Mouse (Mus musculus) kidney, embryonic 15.5 days (tissue): ENCODE data around the gene Zbtb9. TPM values are rescaled to one million over a fixed set of nuclear protein-coding genes. Genes with fewer than 3 reads are reported as not detected.
"Not testable (repeated sequence)": the region's sequence is repeated elsewhere in the genome, so short reads cannot be mapped to it uniquely, and the experiment has no call there.

Experiments used
- ATAC-seq: fragments of 200-750 bp; cut with Nextera tagmentation; replicated peaks from 2 replicates; pipeline ENCODE4 v1.8.0; 2017; ENCODE audit warnings: moderate TSS enrichment; ENCODE audit not compliant: low FRiP score
- H3K27ac ChIP-seq: fragments of 300-500 bp; sonication (generic); 2 replicates; pipeline ENCODE4 v1.5.1; 2015; ENCODE audit warnings: mild to moderate bottlenecking, inconsistent platforms
- H3K27me3 ChIP-seq: fragments of 300-500 bp; sonication (generic); 2 replicates; pipeline ENCODE4 v1.6.1; 2015; ENCODE audit warnings: inconsistent platforms
- H3K36me3 ChIP-seq: fragments of 300-500 bp; sonication (generic); 2 replicates; pipeline ENCODE4 v1.6.1; 2015; ENCODE audit warnings: inconsistent platforms
- H3K4me1 ChIP-seq: fragments of 300-500 bp; sonication (generic); 2 replicates; pipeline ENCODE4 v1.6.1; 2015; ENCODE audit warnings: inconsistent platforms
- H3K4me2 ChIP-seq: fragments of 300-500 bp; sonication (generic); 2 replicates; pipeline ENCODE4 v1.6.1; 2015; ENCODE audit warnings: moderate library complexity, mild to moderate bottlenecking, inconsistent platforms
- H3K4me3 ChIP-seq: fragments of 300-500 bp; sonication (generic); replicated peaks from 2 replicates; pipeline ENCODE4 v1.5.1; 2015; ENCODE audit warnings: mild to moderate bottlenecking, inconsistent platforms
- H3K9ac ChIP-seq: fragments of 300-500 bp; sonication (generic); 2 replicates; pipeline ENCODE4 v1.6.1; 2015; ENCODE audit warnings: mild to moderate bottlenecking, inconsistent platforms
- H3K9me3 ChIP-seq: fragments of 300-500 bp; sonication (generic); replicated peaks from 2 replicates; pipeline ENCODE4 v1.6.1; 2016; ENCODE audit warnings: inconsistent platforms
- WGBS: fragments of 180-500 bp; shearing (Covaris S2); methylation state at CpG from one replicate; pipeline ENCODE4 v1.1.7; 2015; ENCODE audit warnings: mixed read lengths; 5-methylcytosine and 5-hydroxymethylcytosine counted together
- polyA plus RNA-seq: library from polyadenylated mRNA; unstranded; fragments of >200 nt; fragmentation: Nextera tagmentation; extraction: Ambion mirVana; gene quantifications from 2 replicates; pipeline ENCODE4 v1.2.1, GENCODE M21; 2015

Gene Zbtb9
- polyA plus RNA-seq, 1 experiment from 2014 or later = 18.4 TPM

DNA sequence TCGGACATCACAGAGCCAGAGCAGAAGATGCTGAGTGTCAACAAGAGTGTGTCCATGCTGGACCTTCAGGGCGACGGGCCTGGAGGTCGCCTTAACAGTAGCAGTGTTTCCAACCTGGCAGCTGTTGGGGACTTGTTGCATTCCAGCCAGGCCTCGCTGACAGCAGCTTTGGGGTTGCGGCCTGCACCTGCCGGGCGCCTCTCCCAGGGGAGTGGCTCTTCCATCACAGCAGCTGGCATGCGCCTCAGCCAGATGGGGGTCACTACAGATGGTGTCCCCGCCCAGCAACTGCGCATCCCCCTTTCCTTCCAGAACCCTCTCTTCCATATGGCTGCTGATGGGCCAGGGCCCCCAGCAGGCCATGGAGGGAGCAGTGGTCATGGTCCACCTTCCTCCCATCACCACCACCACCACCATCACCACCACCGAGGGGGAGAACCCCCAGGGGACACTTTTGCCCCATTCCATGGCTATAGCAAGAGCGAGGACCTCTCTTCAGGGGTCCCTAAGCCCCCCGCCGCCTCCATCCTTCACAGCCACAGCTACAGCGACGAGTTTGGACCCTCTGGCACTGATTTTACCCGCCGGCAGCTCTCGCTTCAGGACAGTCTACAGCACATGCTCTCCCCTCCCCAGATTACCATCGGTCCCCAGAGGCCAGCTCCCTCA, 11.3 kb upstream of the Zbtb9 start:
- Histone ChIP-seq H3K36me3 (peaks cover 90% of the 10 kb centered on the region), H3K4me3 (no peak overlapping the region), H3K9me3 (no peaks in the 10 kb centered on the region), H3K27me3 (no peaks in the 10 kb centered on the region), H3K4me2 (no peak overlapping the region), H3K4me1 (no peaks in the 10 kb centered on the region), H3K9ac (no peak overlapping the region), H3K27ac (no peak overlapping the region)
- ATAC-seq = no peak
- 94% methylated on average over 21 of the region's 21 CpGs for WGBS

DNA sequence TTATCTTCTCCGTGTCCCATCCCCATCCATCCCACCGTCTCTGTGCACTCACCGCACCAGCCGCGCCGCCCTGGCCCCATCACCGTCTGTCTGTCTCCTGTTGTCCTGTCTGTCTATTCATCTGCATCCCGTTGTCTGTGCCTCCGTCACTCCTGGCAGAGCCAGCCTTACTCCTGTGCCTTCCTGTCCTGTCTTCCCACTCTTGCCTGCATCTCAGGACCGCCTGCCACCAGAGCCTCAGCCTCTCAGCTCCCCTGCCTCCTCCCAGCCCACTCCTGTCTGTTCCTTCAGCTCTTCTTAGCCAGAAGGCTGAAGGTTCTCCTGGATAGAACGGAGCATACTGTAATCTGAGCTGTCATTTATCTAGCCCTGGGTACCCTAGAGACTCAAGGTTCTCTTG, 6.0 kb upstream of the Zbtb9 start:
- peaks cover 72% of the 10 kb centered on the region for H3K36me3 ChIP-seq
- H3K4me3 ChIP-seq = no peak overlapping the region
- no peak overlapping the region for H3K4me2 ChIP-seq
- no peaks in the 10 kb centered on the region for H3K9me3 ChIP-seq
- 89% methylated on average over 11 of the region's 11 CpGs for WGBS
- H3K27ac ChIP-seq = no peak overlapping the region
- no peak for ATAC-seq
- no peaks in the 10 kb centered on the region for H3K27me3 ChIP-seq
- H3K4me1 ChIP-seq = peaks cover 13% of the 10 kb centered on the region
- no peak overlapping the region for H3K9ac ChIP-seq

DNA sequence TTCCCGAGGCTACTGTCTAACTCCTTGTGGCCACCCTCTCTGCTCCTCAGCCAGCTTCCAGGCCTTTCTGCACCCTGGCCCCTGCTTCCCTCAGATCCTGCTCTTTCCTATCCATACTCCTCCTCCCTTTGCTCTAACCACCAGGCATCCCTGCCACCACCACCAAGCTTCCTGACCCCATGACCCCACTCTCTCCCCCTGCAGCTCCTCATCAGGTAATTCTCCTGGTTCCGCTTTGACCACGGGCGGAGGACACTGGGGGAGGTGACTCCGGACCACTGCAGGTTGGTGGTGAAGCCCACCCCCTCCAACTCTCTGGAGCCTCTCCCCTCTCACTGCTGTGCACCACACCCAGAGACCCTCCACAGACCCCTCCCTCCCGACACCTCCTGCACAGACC, 5.5 kb upstream of the Zbtb9 start:
- no peak for ATAC-seq
- Histone ChIP-seq H3K27ac (no peak overlapping the region), H3K36me3 (peaks cover 67% of the 10 kb centered on the region), H3K4me3 (no peak overlapping the region), H3K9me3 (no peaks in the 10 kb centered on the region), H3K9ac (no peak overlapping the region), H3K27me3 (no peaks in the 10 kb centered on the region), H3K4me2 (no peak overlapping the region), H3K4me1 (peaks cover 17% of the 10 kb centered on the region)
- WGBS = 86% methylated on average over 6 of the region's 6 CpGs

DNA sequence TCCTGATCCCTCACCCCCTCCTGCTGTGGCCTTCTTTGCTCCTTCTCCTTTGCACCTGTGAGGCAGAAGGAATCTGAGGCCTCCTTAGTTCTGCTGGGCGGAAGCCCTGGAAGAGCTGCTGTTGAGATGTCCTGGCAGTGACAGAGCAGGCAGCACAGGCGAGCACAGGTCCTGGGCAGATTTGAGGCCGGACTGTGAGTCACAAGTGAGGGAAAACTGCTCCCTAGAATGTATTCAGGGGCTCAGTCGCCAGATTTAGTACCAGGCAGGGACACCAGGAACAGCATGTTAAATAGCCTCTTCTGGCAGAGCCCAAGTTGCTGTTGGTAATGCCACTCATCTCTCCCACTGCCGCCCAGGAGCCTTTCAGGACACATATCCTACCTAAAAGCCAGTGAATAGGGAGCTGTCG, 4.8 kb upstream of the Zbtb9 start:
- ATAC-seq = no peak
- Histone ChIP-seq H3K4me1 (peaks cover 18% of the 10 kb centered on the region), H3K4me2 (no peak overlapping the region), H3K9ac (no peak overlapping the region), H3K36me3 (peaks cover 60% of the 10 kb centered on the region), H3K4me3 (no peak overlapping the region), H3K27me3 (no peaks in the 10 kb centered on the region), H3K27ac (no peak overlapping the region), H3K9me3 (no peaks in the 10 kb centered on the region)
- WGBS = 87% methylated on average over 6 of the region's 6 CpGs

DNA sequence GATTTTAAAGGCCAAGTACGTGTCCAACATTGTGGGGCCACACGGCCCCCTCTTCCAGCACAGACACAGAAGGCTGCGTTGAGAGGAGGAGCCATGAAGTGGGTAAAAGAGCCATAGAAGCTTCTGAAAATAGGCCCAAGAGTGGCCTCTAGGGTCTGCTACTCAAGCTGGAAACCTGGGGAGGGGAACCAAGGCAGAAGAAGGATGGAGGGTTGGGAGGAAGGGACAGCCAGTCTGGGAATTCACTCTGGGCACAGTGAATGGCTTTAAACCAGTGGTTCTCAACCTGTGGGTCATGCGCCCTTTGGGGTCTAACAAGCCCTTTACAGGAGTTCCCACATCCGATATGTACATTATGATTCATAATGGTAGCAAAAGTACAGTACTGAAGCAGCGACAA, 3.7 kb upstream of the Zbtb9 start:
- peaks cover 26% of the 10 kb centered on the region for H3K4me1 ChIP-seq
- WGBS = 89% methylated on average over 6 of the region's 6 CpGs
- no peak overlapping the region for H3K27ac ChIP-seq
- no peak for ATAC-seq
- no peaks in the 10 kb centered on the region for H3K27me3 ChIP-seq
- no peak overlapping the region for H3K4me3 ChIP-seq
- H3K9me3 ChIP-seq = no peaks in the 10 kb centered on the region
- peaks cover 53% of the 10 kb centered on the region for H3K36me3 ChIP-seq
- no peak overlapping the region for H3K4me2 ChIP-seq
- H3K9ac ChIP-seq = no peak overlapping the region

DNA sequence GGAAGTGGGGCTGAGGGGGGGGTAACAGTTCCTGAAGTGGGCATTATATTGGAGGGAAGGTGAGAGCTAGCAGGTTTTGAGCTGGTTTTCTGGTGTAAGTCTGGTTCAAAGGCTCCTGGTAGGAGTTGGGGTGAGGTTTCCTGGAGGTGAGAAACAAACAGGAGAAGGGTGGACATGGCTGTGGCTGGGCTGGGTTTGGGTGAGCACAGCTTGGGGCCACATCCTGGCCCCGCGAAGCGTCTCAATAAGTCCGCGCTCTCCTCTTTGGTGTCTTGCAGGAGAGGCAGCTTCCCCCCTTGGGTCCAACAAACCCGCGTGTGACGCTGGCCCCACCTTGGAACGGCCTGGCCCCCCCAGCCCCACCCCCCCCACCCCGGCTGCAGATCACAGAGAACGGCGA, 2.7 kb upstream of the Zbtb9 start:
- 86% methylated on average over 11 of the region's 12 CpGs for WGBS
- ATAC-seq = no peak
- Histone ChIP-seq H3K9me3 (no peaks in the 10 kb centered on the region), H3K9ac (no peak overlapping the region), H3K27ac (no peak overlapping the region), H3K4me1 (peaks cover 36% of the 10 kb centered on the region), H3K36me3 (peaks cover 53% of the 10 kb centered on the region), H3K4me3 (no peak overlapping the region), H3K4me2 (no peak overlapping the region), H3K27me3 (no peaks in the 10 kb centered on the region)

DNA sequence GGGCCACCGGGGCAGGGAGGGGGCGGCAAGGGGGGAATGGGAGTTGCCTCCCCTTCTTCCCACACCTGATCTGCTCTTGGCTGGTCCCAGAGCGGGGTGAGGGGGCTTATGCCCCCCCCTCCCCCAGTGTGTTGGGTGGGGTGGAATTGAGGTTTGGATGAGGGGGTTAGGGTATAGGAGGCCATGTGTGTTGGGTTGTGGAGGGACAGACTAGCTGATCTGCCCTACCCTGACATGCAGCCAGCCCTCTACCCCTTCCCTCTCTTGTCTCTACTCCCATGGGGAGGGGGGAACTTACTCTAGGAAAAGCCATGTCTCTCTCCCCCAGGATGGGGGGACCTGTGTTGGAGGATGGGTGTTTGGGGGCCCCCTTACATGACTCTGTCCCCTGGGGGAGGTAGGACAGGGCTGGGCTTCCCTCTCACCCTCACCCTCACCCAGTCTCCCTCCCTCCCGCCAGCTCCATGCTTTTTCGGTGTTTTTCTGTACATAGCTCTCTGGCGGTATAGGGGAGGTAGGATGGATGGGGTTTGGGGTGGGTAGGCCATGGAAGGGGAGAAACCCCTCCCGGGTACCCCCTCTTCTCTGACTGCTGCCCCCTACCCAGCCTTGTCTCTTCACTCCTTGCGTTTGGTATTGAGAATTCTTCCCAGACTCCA, 1.6 kb upstream of the Zbtb9 start:
- 0 out of 2 replicates have a peak overlapping the region, but pooled peaks have one; percentile 15 for H3K27ac ChIP-seq
- H3K4me1 ChIP-seq = peaks cover 45% of the 10 kb centered on the region
- peak overlapping the region; percentile 81 for H3K4me3 ChIP-seq
- 0 out of 2 replicates have a peak overlapping the region, but pooled peaks have one; percentile 4 for H3K9ac ChIP-seq
- WGBS = 45% methylated on average over 7 of the region's 8 CpGs
- H3K27me3 ChIP-seq = no peaks in the 10 kb centered on the region
- H3K36me3 ChIP-seq = peaks cover 53% of the 10 kb centered on the region
- ATAC-seq = no peak
- no peaks in the 10 kb centered on the region for H3K9me3 ChIP-seq
- H3K4me2 ChIP-seq = peak overlapping the region; percentile 95

DNA sequence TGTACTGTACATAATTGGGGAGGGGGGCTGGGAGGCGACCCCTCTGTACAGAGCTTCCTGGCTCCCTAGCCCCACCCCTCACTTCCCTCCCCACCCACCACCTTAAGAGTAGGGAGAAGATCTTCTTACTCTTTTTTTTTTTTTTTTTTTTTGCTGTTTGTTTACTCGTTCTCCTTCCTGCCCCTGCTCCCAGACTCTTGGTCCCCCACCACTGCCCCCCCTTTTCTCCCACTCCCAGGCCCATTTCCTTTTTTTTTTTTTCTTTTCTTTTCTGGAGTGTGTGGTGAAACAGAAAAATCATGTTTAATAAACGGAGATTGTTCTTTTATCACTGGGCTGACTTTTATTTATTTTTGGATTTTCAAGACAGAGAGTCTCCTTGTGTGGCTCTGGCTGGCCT, 860 bp upstream of the Zbtb9 start:
- H3K9ac ChIP-seq = peak overlapping the region; percentile 82
- ATAC-seq = no peak
- peaks cover 48% of the 10 kb centered on the region for H3K4me1 ChIP-seq
- 2% methylated on average over 3 of the region's 3 CpGs for WGBS
- peaks cover 53% of the 10 kb centered on the region for H3K36me3 ChIP-seq
- H3K27ac ChIP-seq = peak overlapping the region; percentile 91
- no peaks in the 10 kb centered on the region for H3K27me3 ChIP-seq
- H3K4me2 ChIP-seq = peak overlapping the region; percentile 95
- H3K9me3 ChIP-seq = no peaks in the 10 kb centered on the region
- peak overlapping the region; percentile 81 for H3K4me3 ChIP-seq

DNA sequence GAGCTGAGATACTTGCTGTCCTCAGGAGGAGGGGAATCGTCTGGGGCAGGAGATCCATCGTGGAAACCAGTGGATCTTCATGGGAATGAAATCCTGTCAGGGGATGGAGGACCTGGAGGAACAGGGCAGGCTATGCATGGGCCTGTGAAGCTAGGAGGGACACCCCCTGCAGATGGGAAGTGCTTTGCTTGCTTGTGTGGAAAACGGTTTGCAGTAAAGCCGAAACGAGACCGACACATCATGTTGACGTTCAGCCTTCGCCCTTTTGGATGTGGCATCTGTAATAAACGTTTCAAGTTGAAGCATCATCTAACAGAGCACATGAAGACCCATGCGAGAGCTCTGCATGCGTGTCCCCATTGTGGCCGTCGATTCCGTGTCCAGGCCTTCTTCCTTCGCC, 1.6 kb downstream of the Zbtb9 start:
- no peak overlapping the region for H3K27ac ChIP-seq
- H3K27me3 ChIP-seq = no peaks in the 10 kb centered on the region
- peaks cover 48% of the 10 kb centered on the region for H3K4me1 ChIP-seq
- no peak for ATAC-seq
- WGBS = 91% methylated on average over 15 of the region's 15 CpGs
- peaks cover 58% of the 10 kb centered on the region for H3K36me3 ChIP-seq
- peak overlapping the region; percentile 81; the same call in 1 of the 2 replicates for H3K4me3 ChIP-seq
- 0 out of 2 replicates have a peak overlapping the region, but pooled peaks have one; percentile 85 for H3K9ac ChIP-seq
- peak overlapping the region; percentile 95 for H3K4me2 ChIP-seq
- no peaks in the 10 kb centered on the region for H3K9me3 ChIP-seq

DNA sequence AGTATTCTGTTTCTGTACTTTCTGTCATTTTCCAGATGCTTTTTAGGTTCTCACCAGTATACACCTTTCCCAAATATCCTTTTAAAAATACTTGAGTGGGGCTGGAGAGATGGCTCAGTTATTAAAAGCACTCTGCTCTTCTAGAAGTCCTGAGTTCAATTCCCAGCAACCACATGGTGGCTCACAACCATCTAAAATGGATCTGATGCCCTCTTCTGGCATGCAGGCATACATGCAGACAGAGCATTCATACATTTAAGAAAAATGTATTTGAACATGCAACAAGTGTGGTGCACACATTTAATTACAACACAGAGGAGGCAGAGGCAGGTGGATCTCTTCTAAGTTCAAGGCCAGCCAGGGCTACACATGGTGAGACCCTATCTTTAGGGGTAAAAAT, 2.4 kb downstream of the Zbtb9 start:
- peaks cover 48% of the 10 kb centered on the region for H3K4me1 ChIP-seq
- ATAC-seq = no peak
- no peaks in the 10 kb centered on the region for H3K9me3 ChIP-seq
- no peak overlapping the region for H3K9ac ChIP-seq
- no peaks in the 10 kb centered on the region for H3K27me3 ChIP-seq
- H3K4me2 ChIP-seq = no peak overlapping the region
- no peak overlapping the region for H3K27ac ChIP-seq
- H3K4me3 ChIP-seq = no peak overlapping the region
- H3K36me3 ChIP-seq = peaks cover 62% of the 10 kb centered on the region

DNA sequence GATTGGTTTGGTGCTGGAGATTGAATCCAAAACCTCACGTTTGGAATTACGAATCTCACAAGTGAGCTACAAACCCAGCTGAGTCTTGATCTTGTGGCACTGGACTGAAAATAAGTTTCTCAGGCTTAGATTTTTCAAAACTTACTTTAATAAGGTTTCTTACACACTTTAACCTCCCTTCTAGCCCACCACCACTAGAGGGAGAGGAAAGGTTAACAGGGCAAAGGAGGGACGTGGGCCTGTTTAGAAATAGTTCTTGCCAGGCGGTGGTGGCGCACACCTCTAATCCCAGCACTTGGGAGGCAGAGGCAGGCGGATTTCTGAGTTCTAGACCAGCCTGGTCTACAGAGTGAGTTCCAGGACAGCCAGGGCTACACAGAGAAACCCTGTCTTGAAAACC, 4.4 kb downstream of the Zbtb9 start:
- H3K9me3 ChIP-seq, H3K27me3 ChIP-seq, H3K27ac ChIP-seq, ATAC-seq, H3K4me3 ChIP-seq, H3K4me2 ChIP-seq, H3K9ac ChIP-seq: not testable (repeated sequence)
- WGBS = 89% methylated on average over 6 of the region's 6 CpGs
- Histone ChIP-seq H3K36me3 (peaks cover 63% of the 10 kb centered on the region), H3K4me1 (peaks cover 32% of the 10 kb centered on the region)

DNA sequence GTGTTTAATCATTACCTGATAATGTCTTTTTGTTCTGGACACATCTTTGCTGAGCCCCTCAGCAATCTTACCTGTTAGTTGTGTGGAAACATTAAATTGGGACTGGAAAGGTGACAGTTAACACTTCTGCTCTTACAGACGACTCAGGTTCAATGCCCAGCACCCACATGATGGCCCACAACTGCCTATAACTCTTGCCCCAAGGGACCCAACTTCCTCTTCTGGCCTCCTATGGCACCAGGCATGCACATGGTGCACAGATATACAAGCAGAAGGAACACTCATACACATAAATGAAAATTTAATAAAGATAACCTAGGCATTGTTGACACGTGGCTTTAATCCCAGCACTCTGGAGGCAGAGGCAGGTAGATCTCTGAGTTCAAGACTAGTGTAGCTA, 6.5 kb downstream of the Zbtb9 start:
- Histone ChIP-seq H3K4me1 (peaks cover 20% of the 10 kb centered on the region), H3K36me3 (peaks cover 60% of the 10 kb centered on the region), H3K9ac (no peak overlapping the region), H3K9me3 (no peaks in the 10 kb centered on the region), H3K27me3 (no peaks in the 10 kb centered on the region), H3K27ac (no peak overlapping the region), H3K4me3 (no peak overlapping the region), H3K4me2 (no peak overlapping the region)
- 75% methylated on average over 2 of the region's 2 CpGs for WGBS
- ATAC-seq = no peak
